Mouse (Mus musculus) CH12.LX (cell line): Measurements from ENCODE around the gene Sec31a. TPM values are rescaled to one million over a fixed set of nuclear protein-coding genes. Genes with fewer than 3 reads are reported as not detected.
A peak's percentile ranks its signal among the peaks of the same experiment; 100 is the strongest.

ENCODE experiments used
- DNase-seq: peaks from one replicate; pipeline ENCODE4 v3.0.0-alpha.2; 2013; ENCODE audit errors: extremely low read depth
- H3K27ac ChIP-seq: 2 replicates; pipeline ENCODE4 v1.5.1; 2012; ENCODE audit warnings: low read depth, mild to moderate bottlenecking, control low read depth, moderate library complexity; ENCODE audit not compliant: insufficient read depth
- H3K27me3 ChIP-seq: replicated peaks from 2 replicates; pipeline ENCODE3; 2012; ENCODE audit warnings: inconsistent platforms
- H3K36me3 ChIP-seq, 2 experiments: replicated peaks in 1 of 2; 2 replicates each; pipeline versions ENCODE3 to v1.6.1; 2012; ENCODE audit warnings: inconsistent platforms in 1 of 2, low read length in 1 of 2, mild to moderate bottlenecking in 1 of 2, mixed read lengths in 1 of 2, moderate library complexity in 1 of 2; ENCODE audit not compliant: control insufficient read depth in 1 of 2, insufficient read depth in 1 of 2
- H3K4me1 ChIP-seq, 2 experiments: 2 replicates each; pipeline ENCODE4 v1.6.1; 2012; ENCODE audit warnings: inconsistent platforms in 1 of 2, moderate library complexity in 1 of 2; ENCODE audit not compliant: insufficient read depth in 2 of 2, control insufficient read depth in 1 of 2
- H3K4me2 ChIP-seq: 2 replicates; pipeline ENCODE4 v1.6.1; 2012; ENCODE audit warnings: low read depth, mild to moderate bottlenecking, control low read depth; ENCODE audit not compliant: poor library complexity, insufficient read depth, severe bottlenecking
- H3K4me3 ChIP-seq, 3 experiments: fragments of 150-350 bp in 1 of 3; sonication (generic) in 1 of 3; replicated peaks in 1 of 3; 2 replicates each; pipeline versions ENCODE3 to v1.5.1; 2011 to 2012; ENCODE audit warnings: low read depth in 2 of 3, low read length in 2 of 3, mild to moderate bottlenecking in 2 of 3, moderate library complexity in 2 of 3, control low read depth in 1 of 3, improper control_type of control experiment in 1 of 3, inconsistent platforms in 1 of 3, mixed read lengths in 1 of 3; ENCODE audit not compliant: poor library complexity in 1 of 3
- H3K79me2 ChIP-seq: replicated peaks from 2 replicates; pipeline ENCODE4 v1.6.1; 2012; ENCODE audit warnings: mild to moderate bottlenecking, moderate library complexity; ENCODE audit not compliant: control insufficient read depth, poor library complexity, insufficient read depth, severe bottlenecking; ENCODE audit errors: extremely low read depth
- H3K9ac ChIP-seq: 2 replicates; pipeline ENCODE4 v1.6.1; 2012; ENCODE audit warnings: low read depth, mild to moderate bottlenecking, control low read depth, moderate library complexity; ENCODE audit not compliant: insufficient read depth
- H3K9me3 ChIP-seq: replicated peaks from 2 replicates; pipeline ENCODE3; 2012; ENCODE audit warnings: low read length, inconsistent platforms, mixed read lengths
- BHLHE40 ChIP-seq: IDR thresholded peaks from 2 replicates; pipeline ENCODE4 v1.6.1; 2011; ENCODE audit warnings: mild to moderate bottlenecking, low read depth, low read length, improper control_type of control experiment
- CHD1 ChIP-seq: IDR thresholded peaks from 2 replicates; pipeline ENCODE4 v1.6.1; 2012; ENCODE audit warnings: low read depth, low read length, improper control_type of control experiment, inconsistent platforms
- CHD2 ChIP-seq: IDR thresholded peaks from 2 replicates; pipeline ENCODE4 v1.6.1; 2011; ENCODE audit warnings: low read length, improper control_type of control experiment
- CTCF ChIP-seq, 2 experiments: IDR thresholded peaks in 1 of 2; conservative IDR thresholded peaks in 1 of 2; 2 replicates each; pipeline ENCODE4 v1.5.1; 2011 to 2012; ENCODE audit warnings: low read depth in 2 of 2, low read length in 2 of 2, improper control_type of control experiment in 1 of 2, inconsistent platforms in 1 of 2, mild to moderate bottlenecking in 1 of 2, moderate library complexity in 1 of 2
- E2F4 ChIP-seq: IDR thresholded peaks from 2 replicates; pipeline ENCODE4 v1.6.1; 2011; ENCODE audit warnings: low read depth, low read length, improper control_type of control experiment; ENCODE audit not compliant: insufficient replicate concordance
- ELF1 ChIP-seq: IDR thresholded peaks from 2 replicates; pipeline ENCODE4 v1.6.1; 2014; ENCODE audit warnings: low read depth, mild to moderate bottlenecking, inconsistent platforms, low read length, improper control_type of control experiment
- EP300 ChIP-seq: IDR thresholded peaks from 2 replicates; pipeline ENCODE4 v1.6.1; 2011; ENCODE audit warnings: low read length, improper control_type of control experiment
- ETS1 ChIP-seq: conservative IDR thresholded peaks from 2 replicates; pipeline ENCODE4 v1.6.1; 2012; ENCODE audit warnings: low read depth, mild to moderate bottlenecking, inconsistent platforms, low read length, improper control_type of control experiment, moderate library complexity
- GABPA ChIP-seq: IDR thresholded peaks from 2 replicates; pipeline ENCODE4 v1.6.1; 2012; ENCODE audit warnings: low read depth, low read length, improper control_type of control experiment, inconsistent platforms; ENCODE audit not compliant: insufficient replicate concordance
- HCFC1 ChIP-seq: IDR thresholded peaks from 2 replicates; pipeline ENCODE4 v1.6.1; 2012; ENCODE audit warnings: low read depth, mild to moderate bottlenecking, inconsistent platforms, low read length, improper control_type of control experiment
- IRF4 ChIP-seq: IDR thresholded peaks from 2 replicates; pipeline ENCODE4 v1.6.1; 2014; ENCODE audit warnings: low read depth, mild to moderate bottlenecking, inconsistent platforms, low read length, improper control_type of control experiment
- JUN ChIP-seq: IDR thresholded peaks from 2 replicates; pipeline ENCODE4 v1.6.1; 2011; ENCODE audit warnings: low read depth, mild to moderate bottlenecking, low read length, improper control_type of control experiment, moderate library complexity; ENCODE audit not compliant: insufficient read depth
- JUND ChIP-seq: conservative IDR thresholded peaks from 2 replicates; pipeline ENCODE4 v1.6.1; 2011; ENCODE audit warnings: low read depth, low read length, improper control_type of control experiment
- KAT2A ChIP-seq: IDR thresholded peaks from 2 replicates; pipeline ENCODE4 v1.6.1; 2012; ENCODE audit warnings: low read length, improper control_type of control experiment, inconsistent platforms; ENCODE audit not compliant: insufficient replicate concordance
- MAFK ChIP-seq: IDR thresholded peaks from 2 replicates; pipeline ENCODE4 v1.6.1; 2011; ENCODE audit warnings: low read length, improper control_type of control experiment; ENCODE audit not compliant: insufficient replicate concordance
- MAX ChIP-seq: IDR thresholded peaks from 2 replicates; pipeline ENCODE4 v1.6.1; 2011; ENCODE audit warnings: low read length, improper control_type of control experiment
- MAZ ChIP-seq: IDR thresholded peaks from 2 replicates; pipeline ENCODE4 v1.6.1; 2012; ENCODE audit warnings: low read depth, mild to moderate bottlenecking, inconsistent platforms, low read length, improper control_type of control experiment, moderate library complexity
- MEF2A ChIP-seq: IDR thresholded peaks from 2 replicates; pipeline ENCODE4 v1.6.1; 2014; ENCODE audit warnings: low read depth, mild to moderate bottlenecking, inconsistent platforms, low read length, improper control_type of control experiment, borderline replicate concordance
- MXI1 ChIP-seq: IDR thresholded peaks from 2 replicates; pipeline ENCODE4 v1.6.1; 2011; ENCODE audit warnings: mild to moderate bottlenecking, low read depth, low read length, improper control_type of control experiment
- MYC ChIP-seq: IDR thresholded peaks from 2 replicates; pipeline ENCODE4 v1.6.1; 2011; ENCODE audit warnings: low read depth, mild to moderate bottlenecking, improper control_type of control experiment, low read length
- NELFE ChIP-seq: IDR thresholded peaks from 2 replicates; pipeline ENCODE4 v1.6.1; 2011; ENCODE audit warnings: low read depth, low read length, improper control_type of control experiment
- NRF1 ChIP-seq: IDR thresholded peaks from 2 replicates; pipeline ENCODE4 v1.6.1; 2014; ENCODE audit warnings: low read depth, mild to moderate bottlenecking, inconsistent platforms, low read length, improper control_type of control experiment, moderate library complexity
- PAX5 ChIP-seq: IDR thresholded peaks from 2 replicates; pipeline ENCODE4 v1.6.1; 2012; ENCODE audit warnings: low read length, inconsistent platforms, mixed read lengths
- POLR2A ChIP-seq: IDR thresholded peaks from 2 replicates; pipeline ENCODE4 v1.6.1; 2011; ENCODE audit warnings: low read depth, mild to moderate bottlenecking, improper control_type of control experiment, low read length
- POLR2AphosphoS2 ChIP-seq: IDR thresholded peaks from 2 replicates; pipeline ENCODE4 v1.6.1; 2011; ENCODE audit warnings: low read depth, low read length, improper control_type of control experiment
- RAD21 ChIP-seq: IDR thresholded peaks from 2 replicates; pipeline ENCODE4 v1.6.1; 2011; ENCODE audit warnings: low read depth, mild to moderate bottlenecking, low read length, improper control_type of control experiment, moderate library complexity
- RCOR1 ChIP-seq: conservative IDR thresholded peaks from 2 replicates; pipeline ENCODE4 v1.6.1; 2012; ENCODE audit warnings: low read depth, mild to moderate bottlenecking, inconsistent platforms, low read length, improper control_type of control experiment
- SIN3A ChIP-seq: IDR thresholded peaks from 2 replicates; pipeline ENCODE4 v1.6.1; 2012; ENCODE audit warnings: low read length, improper control_type of control experiment, inconsistent platforms
- SMC3 ChIP-seq: IDR thresholded peaks from 2 replicates; pipeline ENCODE4 v1.6.1; 2011; ENCODE audit warnings: low read depth, low read length, improper control_type of control experiment
- TBP ChIP-seq: conservative IDR thresholded peaks from 2 replicates; pipeline ENCODE4 v1.6.1; 2011; ENCODE audit warnings: low read depth, low read length, improper control_type of control experiment
- TCF12 ChIP-seq: IDR thresholded peaks from 2 replicates; pipeline ENCODE4 v1.6.1; 2014; ENCODE audit warnings: low read depth, mild to moderate bottlenecking, inconsistent platforms, low read length, improper control_type of control experiment
- UBTF ChIP-seq: IDR thresholded peaks from 2 replicates; pipeline ENCODE4 v1.6.1; 2012; ENCODE audit warnings: low read depth, mild to moderate bottlenecking, inconsistent platforms, low read length, improper control_type of control experiment, moderate library complexity
- USF1 ChIP-seq: IDR thresholded peaks from 2 replicates; pipeline ENCODE4 v1.6.1; 2014; ENCODE audit warnings: low read depth, mild to moderate bottlenecking, inconsistent platforms, low read length, improper control_type of control experiment
- USF2 ChIP-seq: conservative IDR thresholded peaks from 2 replicates; pipeline ENCODE4 v1.6.1; 2011; ENCODE audit warnings: low read depth, low read length, improper control_type of control experiment
- ZC3H11A ChIP-seq: IDR thresholded peaks from 2 replicates; pipeline ENCODE4 v1.6.1; 2012; ENCODE audit warnings: low read depth, mild to moderate bottlenecking, inconsistent platforms, low read length, improper control_type of control experiment
- ZKSCAN1 ChIP-seq: IDR thresholded peaks from 2 replicates; pipeline ENCODE4 v1.6.1; 2012; ENCODE audit warnings: low read depth, inconsistent platforms, low read length, improper control_type of control experiment, borderline replicate concordance
- ZMIZ1 ChIP-seq: IDR thresholded peaks from 2 replicates; pipeline ENCODE4 v1.6.1; 2012; ENCODE audit warnings: low read depth, mild to moderate bottlenecking, inconsistent platforms, low read length, improper control_type of control experiment
- ZNF384 ChIP-seq: IDR thresholded peaks from 2 replicates; pipeline ENCODE4 v1.6.1; 2012; ENCODE audit warnings: low read depth, low read length, improper control_type of control experiment, inconsistent platforms
- dilution Hi-C: fragments of 300-500 bp; cut with MboI; formaldehyde crosslinking; loops from 2 replicates; pipeline ENCODE4 v1.14.3; 2020; ENCODE audit warnings: low sequenced_read_pairs; ENCODE audit not compliant: extremely low pct_unique_long_range_greater_than_20kb, extremely low pct_ligation_motif_present
- in situ Hi-C: fragments of 300-500 bp; cut with MboI; formaldehyde crosslinking; loops from 3 replicates; pipeline ENCODE4 v1.14.3; 2019; ENCODE audit warnings: low sequenced_read_pairs, low pct_ligation_motif_present, low pct_unique_long_range_greater_than_20kb, mixed read lengths
- polyA plus RNA-seq: library from polyadenylated mRNA; unstranded; fragments of >175 nt; gene quantifications from 2 replicates; pipeline ENCODE4 v1.2.1, GENCODE M21; 2012; ENCODE audit warnings: low read depth; ENCODE audit not compliant: insufficient read length
- total RNA-seq, 2 experiments: library from RNA; depleted of rRNA; stranded (reverse); fragments of 300-350 nt in 1 of 2; fragments of >200 nt in 1 of 2; gene quantifications; 2 replicates each; pipeline ENCODE4 v1.2.3; 2012 to 2014

Gene Sec31a
- total and polyA plus RNA-seq, 3 experiments = 48.5 to 161 (median 52.2) TPM

DNA sequence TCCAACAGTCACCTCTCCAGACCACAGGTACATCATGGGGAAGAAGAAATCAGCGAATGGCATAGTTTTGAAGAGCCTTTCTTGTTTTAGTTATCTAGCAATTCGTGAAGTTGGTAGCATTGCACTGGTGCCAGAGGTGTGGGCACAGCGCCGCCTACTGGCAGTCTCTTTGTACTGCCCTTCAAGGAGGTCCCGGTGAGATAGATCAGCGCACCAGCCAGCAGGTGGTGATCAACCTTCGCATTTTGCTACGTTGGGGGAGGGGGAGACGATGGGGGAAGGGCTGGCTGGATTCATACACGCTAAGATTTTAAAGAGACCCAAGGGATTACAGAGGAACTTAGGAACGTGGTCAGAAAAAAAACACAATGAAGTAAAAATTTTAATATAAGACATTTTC, 94.0 kb downstream of the Sec31a start:
- H3K4me1 ChIP-seq = peaks cover 6 to 15% of the 10 kb centered on the region in 2 experiments; a peak in 2 of 4 replicates
- dilution Hi-C loops = no loop called here
- H3K9ac ChIP-seq = no peak overlapping the region
- DNase-seq = peak; percentile 91
- no peaks in the 10 kb centered on the region for H3K79me2 ChIP-seq
- no peaks in the 10 kb centered on the region for H3K36me3 ChIP-seq
- H3K9me3 ChIP-seq = no peaks in the 10 kb centered on the region
- no peaks in the 10 kb centered on the region for H3K27me3 ChIP-seq
- H3K27ac ChIP-seq = no peak overlapping the region
- peak; percentile 96 for TF ChIP-seq RAD21
- TF ChIP-seq USF2 = no peak
- TF ChIP-seq ELF1 = 0 out of 2 replicates have a peak, but pooled peaks have one; percentile 48
- TF ChIP-seq BHLHE40 = peak; percentile 67
- peak; percentile 41; the same call in 1 of the 2 replicates for TF ChIP-seq MAX
- no peak for TF ChIP-seq ZMIZ1
- TF ChIP-seq HCFC1 = peak; percentile 61
- no peak for TF ChIP-seq POLR2A
- TF ChIP-seq MXI1 = peak; percentile 62; the same call in 1 of the 2 replicates
- peak; percentile 100 for TF ChIP-seq CHD2
- TF ChIP-seq E2F4 = no peak
- no peak for TF ChIP-seq USF1
- TF ChIP-seq MEF2A = 0 out of 2 replicates have a peak, but pooled peaks have one; percentile 58
- TF ChIP-seq JUND = 0 out of 2 replicates have a peak, but pooled peaks have one; percentile 13
- peak; percentile 68 for TF ChIP-seq IRF4
- TF ChIP-seq GABPA = no peak
- TF ChIP-seq UBTF = no peak
- no peak for TF ChIP-seq PAX5
- TF ChIP-seq KAT2A = 0 out of 2 replicates have a peak, but pooled peaks have one; percentile 58
- peak; percentile 85 for TF ChIP-seq ZC3H11A
- TF ChIP-seq NELFE = peak; percentile 81; the same call in 1 of the 2 replicates
- TF ChIP-seq RCOR1 = no peak
- no peak for TF ChIP-seq POLR2AphosphoS2
- peak; percentile 37; the same call in 1 of the 2 replicates for TF ChIP-seq EP300
- TF ChIP-seq JUN = no peak; the same call in 1 of the 2 replicates
- 0 out of 2 replicates have a peak, but pooled peaks have one; percentile 26 for TF ChIP-seq NRF1
- peak; percentile 38; the same call in 1 of the 2 replicates for TF ChIP-seq ZNF384
- TF ChIP-seq SMC3 = peak; percentile 95
- peak; percentile 52; the same call in 1 of the 2 replicates for TF ChIP-seq ETS1
- TF ChIP-seq TBP = no peak
- peak; percentile 61; the same call in 1 of the 2 replicates for TF ChIP-seq MYC
- TF ChIP-seq CTCF (conservative IDR thresholded peaks at IDR 0.05 in 1 of 2, IDR thresholded peaks at IDR 0.05 in 1 of 2; ENCODE audit: low read depth in 2 of 2, low read length in 2 of 2) = peak; percentile 99 to 100
- TF ChIP-seq MAZ = no peak; the same call in 1 of the 2 replicates
- no peak for TF ChIP-seq ZKSCAN1
- no peak for TF ChIP-seq CHD1
- peak; percentile 73; the same call in 1 of the 2 replicates for TF ChIP-seq TCF12
- peak; percentile 62; the same call in 1 of the 2 replicates for TF ChIP-seq SIN3A
- no peak for TF ChIP-seq MAFK
- H3K4me3 ChIP-seq = no peak overlapping the region
- H3K4me2 ChIP-seq = peak overlapping the region; percentile 34; the same call in 1 of the 2 replicates
- in situ Hi-C loops = loop anchor here (25.0 kb wide), 2 partner anchors 235 to 385 kb away; no protein-coding TSS in a partner anchor
